Mouse (Mus musculus) lung, embryonic 16.5 days (tissue): ENCODE data around the gene Smcp. TPM values are rescaled to one million over a fixed set of nuclear protein-coding genes. Genes with fewer than 3 reads are reported as not detected.

Experiments
- ATAC-seq: fragments of 200-750 bp; cut with Nextera tagmentation; 2 replicates; pipeline ENCODE4 v1.8.0; 2017; ENCODE audit warnings: low read depth, mild to moderate bottlenecking, moderate library complexity
- H3K27ac ChIP-seq: fragments of 300-500 bp; sonication (generic); 2 replicates; pipeline ENCODE4 v1.5.1; 2014; ENCODE audit warnings: mild to moderate bottlenecking, control low read depth, low read length
- H3K27me3 ChIP-seq: fragments of 300-500 bp; sonication (generic); 2 replicates; pipeline ENCODE4 v1.6.1; 2014; ENCODE audit warnings: low read depth, low read length, mixed read lengths; ENCODE audit not compliant: control insufficient read depth, insufficient read depth
- H3K36me3 ChIP-seq: fragments of 300-500 bp; sonication (generic); 2 replicates; pipeline ENCODE4 v1.6.1; 2014; ENCODE audit warnings: low read length; ENCODE audit not compliant: control insufficient read depth, insufficient read depth
- H3K4me1 ChIP-seq: fragments of 300-500 bp; sonication (generic); replicated peaks from 2 replicates; pipeline ENCODE4 v1.6.1; 2014; ENCODE audit warnings: low read length, mixed read lengths; ENCODE audit not compliant: control insufficient read depth, insufficient read depth
- H3K4me2 ChIP-seq: fragments of 300-500 bp; sonication (generic); 2 replicates; pipeline ENCODE4 v1.6.1; 2014; ENCODE audit warnings: low read depth, low read length, control low read depth
- H3K4me3 ChIP-seq: fragments of 300-500 bp; sonication (generic); 2 replicates; pipeline ENCODE4 v1.5.1; 2014; ENCODE audit warnings: mild to moderate bottlenecking, low read length, control low read depth
- H3K9ac ChIP-seq: fragments of 300-500 bp; sonication (generic); 2 replicates; pipeline ENCODE4 v1.6.1; 2014; ENCODE audit warnings: low read length, control low read depth
- H3K9me3 ChIP-seq: fragments of 300-500 bp; sonication (generic); 2 replicates; pipeline ENCODE4 v1.6.1; 2016; ENCODE audit warnings: low read length; ENCODE audit not compliant: control insufficient read depth
- WGBS: fragments of 180-500 bp; shearing (Covaris S2); extraction: QIAGEN DNeasy Blood & Tissue Kit; methylation state at CpG from one replicate; pipeline ENCODE4 v1.1.7; 2014; 5-methylcytosine and 5-hydroxymethylcytosine counted together
- polyA plus RNA-seq: library from polyadenylated mRNA; unstranded; fragments of >200 nt; fragmentation: Nextera tagmentation; extraction: Ambion mirVana; gene quantifications from 2 replicates; pipeline ENCODE4 v1.2.1, GENCODE M21; 2015

The Smcp gene
- not detected in 2 replicates for polyA plus RNA-seq

GRCm38 (mm10) chr3:92588858-92589257 lies at the start of gene Smcp:
Gene Smcp, minus strand, starts transcription at chr3:92588997.
- Histone ChIP-seq H3K36me3 (no peaks in the 10 kb centered on the region), H3K4me3 (no peak within 1 kb of the TSS), H3K9me3 (no peaks in the 10 kb centered on the region), H3K4me2 (no peak within 1 kb of the TSS), H3K27me3 (no peaks in the 10 kb centered on the region), H3K9ac (no peak within 1 kb of the TSS), H3K27ac (no peak within 1 kb of the TSS), H3K4me1 (no peaks in the 10 kb centered on the region)
- WGBS = 75% methylated on average over 1 of the region's 1 CpGs
- no peak for ATAC-seq

GRCm38 (mm10) chr3:92638653-92638991 lies 49.8 kb upstream of the Smcp start:
- WGBS = 66% methylated on average over 3 of the region's 3 CpGs
- no peaks in the 10 kb centered on the region for H3K9me3 ChIP-seq
- H3K36me3 ChIP-seq = no peaks in the 10 kb centered on the region
- ATAC-seq = no peak
- no peaks in the 10 kb centered on the region for H3K4me1 ChIP-seq
- no peaks in the 10 kb centered on the region for H3K27me3 ChIP-seq
- H3K4me2 ChIP-seq = no peak overlapping the region
- no peak overlapping the region for H3K9ac ChIP-seq
- no peak overlapping the region for H3K4me3 ChIP-seq
- H3K27ac ChIP-seq = no peak overlapping the region

- ATAC-seq = no peak
- Histone ChIP-seq H3K27ac (no peak overlapping the region), H3K36me3 (no peaks in the 10 kb centered on the region), H3K9ac (no peak overlapping the region), H3K4me1 (no peaks in the 10 kb centered on the region), H3K27me3 (no peaks in the 10 kb centered on the region), H3K4me3 (no peak overlapping the region), H3K9me3 (no peaks in the 10 kb centered on the region), H3K4me2 (no peak overlapping the region)
- 56% methylated on average over 1 of the region's 1 CpGs for WGBS
Measured at GRCm38 (mm10) chr3:92637745-92638652, 49.2 kb upstream of the Smcp start.

- H3K9me3 ChIP-seq = no peaks in the 10 kb centered on the region
- H3K4me2 ChIP-seq = no peak within 1 kb of the TSS
- H3K36me3 ChIP-seq = no peaks in the 10 kb centered on the region
- no peak within 1 kb of the TSS for H3K9ac ChIP-seq
- no peak for ATAC-seq
- H3K27ac ChIP-seq = no peak within 1 kb of the TSS
- H3K27me3 ChIP-seq = no peaks in the 10 kb centered on the region
- H3K4me3 ChIP-seq = no peak within 1 kb of the TSS
- 39% methylated on average over 2 of the region's 2 CpGs for WGBS
- H3K4me1 ChIP-seq = no peaks in the 10 kb centered on the region
Measured at GRCm38 (mm10) chr3:92621560-92621959, 32.8 kb upstream of the Smcp start, which contains the start of gene Lce6a. Gene Lce6a, minus strand, starts transcription at chr3:92621660.

- Histone ChIP-seq H3K36me3 (no peaks in the 10 kb centered on the region), H3K9ac (no peak overlapping the region), H3K27me3 (no peaks in the 10 kb centered on the region), H3K4me3 (no peak overlapping the region), H3K4me1 (no peaks in the 10 kb centered on the region), H3K9me3 (no peaks in the 10 kb centered on the region), H3K27ac (no peak overlapping the region), H3K4me2 (no peak overlapping the region)
- 27% methylated on average over 1 of the region's 1 CpGs for WGBS
- ATAC-seq = no peak
Measured at GRCm38 (mm10) chr3:92609804-92610203, 21.0 kb upstream of the Smcp start.

- Histone ChIP-seq H3K27me3 (no peaks in the 10 kb centered on the region), H3K9me3 (no peaks in the 10 kb centered on the region), H3K4me3 (no peak within 1 kb of the TSS), H3K36me3 (no peaks in the 10 kb centered on the region), H3K27ac (no peak within 1 kb of the TSS), H3K4me1 (no peaks in the 10 kb centered on the region), H3K9ac (no peak within 1 kb of the TSS), H3K4me2 (no peak within 1 kb of the TSS)
- no peak for ATAC-seq
Measured at GRCm38 (mm10) chr3:92607392-92607791, 18.6 kb upstream of the Smcp start, which contains the start of gene 2210017I01Rik. Gene 2210017I01Rik, minus strand, starts transcription at chr3:92607492.

- no peaks in the 10 kb centered on the region for H3K9me3 ChIP-seq
- no peak for ATAC-seq
- H3K36me3 ChIP-seq = no peaks in the 10 kb centered on the region
- no peak overlapping the region for H3K27ac ChIP-seq
- no peak overlapping the region for H3K4me2 ChIP-seq
- no peaks in the 10 kb centered on the region for H3K4me1 ChIP-seq
- H3K4me3 ChIP-seq = no peak overlapping the region
- H3K27me3 ChIP-seq = no peaks in the 10 kb centered on the region
- WGBS = 39% methylated on average over 1 of the region's 1 CpGs
- H3K9ac ChIP-seq = no peak overlapping the region
Measured at GRCm38 (mm10) chr3:92602169-92602568, 13.4 kb upstream of the Smcp start.

GRCm38 (mm10) chr3:92600456-92600855 lies 11.7 kb upstream of the Smcp start:
- H3K9ac ChIP-seq = no peak overlapping the region
- no peak overlapping the region for H3K4me3 ChIP-seq
- H3K4me2 ChIP-seq = no peak overlapping the region
- H3K4me1 ChIP-seq = no peaks in the 10 kb centered on the region
- no peak overlapping the region for H3K27ac ChIP-seq
- 35% methylated on average over 1 of the region's 1 CpGs for WGBS
- H3K36me3 ChIP-seq = no peaks in the 10 kb centered on the region
- H3K27me3 ChIP-seq = no peaks in the 10 kb centered on the region
- H3K9me3 ChIP-seq = no peaks in the 10 kb centered on the region
- ATAC-seq = no peak

- H3K4me3 ChIP-seq = no peak overlapping the region
- no peak for ATAC-seq
- H3K9ac ChIP-seq = no peak overlapping the region
- no peaks in the 10 kb centered on the region for H3K9me3 ChIP-seq
- H3K27me3 ChIP-seq = no peaks in the 10 kb centered on the region
- no peaks in the 10 kb centered on the region for H3K36me3 ChIP-seq
- H3K4me1 ChIP-seq = no peaks in the 10 kb centered on the region
- no peak overlapping the region for H3K4me2 ChIP-seq
- H3K27ac ChIP-seq = no peak overlapping the region
Measured at GRCm38 (mm10) chr3:92599973-92600372, 11.2 kb upstream of the Smcp start.
